Comparison of ENCODE assay signal across 13 mouse cellular contexts in the genomic region with DNA sequence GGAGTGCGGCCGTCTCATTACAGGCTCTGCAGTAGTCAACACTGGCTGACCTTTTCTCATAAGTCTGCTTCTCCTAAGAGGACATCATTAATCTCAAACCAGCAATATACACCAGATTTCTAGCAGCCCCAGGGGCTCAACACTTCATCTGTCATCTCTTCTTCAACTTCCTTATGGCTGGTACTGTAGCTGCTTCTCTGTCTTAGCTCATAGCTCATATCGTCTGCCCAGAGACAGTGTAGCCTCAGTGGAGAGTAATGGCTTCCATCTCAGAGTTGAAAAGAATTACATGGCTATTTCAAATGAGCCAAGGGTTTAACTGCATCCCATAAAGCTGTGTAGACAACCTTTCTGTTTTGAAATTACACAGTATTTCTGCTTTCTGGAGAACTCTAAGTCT.
"Had no signal": no experiment of that assay in that cellular context is flagged by ENCODE, and none has a peak within 500 bp of the region (broad histone marks: within the 10 kb centered on the region; RNA-seq: fewer than 3 reads in every experiment).

No protein-coding gene starts in this region.

- H3K4me1 ChIP-seq: liver, embryonic 13.5 days; neural tube, embryonic 12.5 days had no signal

- H3K27ac ChIP-seq: kidney, postnatal 0 days; left cerebral cortex, adult 2 months; liver, embryonic 13.5 days; neural tube, embryonic 12.5 days had no signal

- H3K9ac ChIP-seq: liver, embryonic 13.5 days; neural tube, embryonic 12.5 days had no signal

- ATAC-seq: intestine, postnatal 0 days had no signal

- H3K4me2 ChIP-seq: liver, embryonic 13.5 days; neural tube, embryonic 12.5 days had no signal

- DNase-seq: kidney, adult 2 months; kidney, postnatal 25 days; layer of hippocampus, postnatal 36 days; liver, embryonic 13.5 days; lung, adult 2 months; lung, postnatal 14 days; lung, postnatal 4 days; thymus, adult 18-20 months; thymus, postnatal 36 days had no signal

- H3K27me3 ChIP-seq: liver, embryonic 13.5 days; neural tube, embryonic 12.5 days had no signal

- H3K9me3 ChIP-seq: liver, embryonic 13.5 days; neural tube, embryonic 12.5 days had no signal

- H3K4me3 ChIP-seq: left cerebral cortex, adult 2 months; liver, embryonic 13.5 days; neural tube, embryonic 12.5 days had no signal

- H3K36me3 ChIP-seq: liver, embryonic 13.5 days; neural tube, embryonic 12.5 days had no signal
